Mouse (Mus musculus): ENCODE data around the gene Fez1. TPM values are rescaled to one million over a fixed set of nuclear protein-coding genes. Genes with fewer than 3 reads are reported as not detected.

The Fez1 gene
- polyA plus RNA-seq, 1 experiment from 2014 or later = 14.2 TPM

DNA sequence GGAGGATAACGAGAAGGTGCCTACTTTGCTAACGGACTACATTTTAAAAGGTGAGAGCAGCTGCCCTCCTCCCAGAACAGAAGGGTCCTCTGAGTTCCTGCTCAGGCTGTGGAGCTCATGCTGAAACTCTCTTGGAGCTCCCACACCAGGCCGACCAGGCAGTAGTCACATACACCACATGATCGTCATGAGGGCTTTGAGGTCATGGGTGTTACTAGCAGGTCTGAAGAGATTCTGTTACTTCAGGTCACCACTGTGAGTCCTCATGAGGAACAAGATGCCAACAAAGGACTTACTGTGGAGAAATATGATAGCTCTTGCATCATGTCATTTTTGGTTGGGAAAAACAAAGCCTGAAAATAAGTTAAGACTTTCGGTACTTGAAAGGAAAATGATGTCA is 54.6 kb downstream of the Fez1 start:
- Histone ChIP-seq H3K4me1 (no peaks in the 10 kb centered on the region), H3K27me3 (replicated peaks) (no peaks in the 10 kb centered on the region), H3K36me3 (no peaks in the 10 kb centered on the region), H3K9me3 (no peaks in the 10 kb centered on the region), H3K4me2 (no peak overlapping the region), H3K4me3 (replicated peaks) (no peak overlapping the region), H3K9ac (no peak overlapping the region), H3K27ac (no peak overlapping the region)
- ATAC-seq (ENCODE audit: insufficient read depth, low FRiP score, low read depth) = no peak
- WGBS = 84% methylated on average over 5 of the region's 5 CpGs

DNA sequence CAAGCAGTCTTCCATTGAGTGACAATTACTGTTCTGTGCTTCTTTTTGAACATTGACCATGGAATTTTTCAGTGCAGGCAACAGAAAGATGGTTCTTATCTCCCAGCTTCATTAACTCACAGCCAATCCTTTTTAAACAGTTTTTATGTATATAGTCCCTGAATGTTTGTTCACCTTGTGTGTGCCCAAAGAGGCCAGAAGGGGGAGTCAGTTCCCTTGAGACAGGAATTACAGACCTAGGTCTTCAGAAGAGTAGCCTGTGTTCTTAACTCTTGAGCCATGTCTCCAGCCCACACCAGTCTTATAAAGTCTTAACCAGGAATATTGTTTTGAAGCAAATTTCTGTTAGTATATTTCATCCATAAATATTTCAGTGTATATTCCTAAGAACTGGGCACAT is 55.1 kb downstream of the Fez1 start:
- Histone ChIP-seq H3K4me3 (replicated peaks) (no peak overlapping the region), H3K9me3 (no peaks in the 10 kb centered on the region), H3K36me3 (no peaks in the 10 kb centered on the region), H3K9ac (no peak overlapping the region), H3K27ac (no peak overlapping the region), H3K4me2 (no peak overlapping the region), H3K27me3 (replicated peaks) (no peaks in the 10 kb centered on the region), H3K4me1 (no peaks in the 10 kb centered on the region)
- no peak for ATAC-seq (ENCODE audit: insufficient read depth, low FRiP score, low read depth)

DNA sequence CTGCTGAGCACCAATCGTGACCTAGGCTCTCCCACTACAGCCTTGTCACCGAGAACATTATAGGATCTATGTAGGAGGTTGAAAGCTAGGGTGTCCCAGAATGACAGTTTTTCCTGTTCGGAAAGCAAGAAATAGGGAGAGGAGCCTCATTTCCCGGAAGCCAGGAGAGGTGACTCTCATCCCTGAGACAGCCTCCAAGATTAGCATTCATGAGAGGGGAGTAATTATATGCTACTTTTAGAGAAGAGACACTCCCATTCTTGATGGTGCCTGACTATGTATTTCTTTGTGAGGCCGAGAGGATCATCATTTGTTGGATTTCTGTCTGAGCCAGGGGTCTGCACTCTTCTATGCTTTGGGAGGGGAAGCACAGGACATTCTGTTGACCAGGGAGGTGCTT is 60.0 kb downstream of the Fez1 start:
- H3K27ac ChIP-seq = no peak overlapping the region
- H3K4me2 ChIP-seq = no peak overlapping the region
- H3K9me3 ChIP-seq = no peaks in the 10 kb centered on the region
- no peaks in the 10 kb centered on the region for H3K27me3 ChIP-seq (replicated peaks)
- no peak overlapping the region for H3K4me3 ChIP-seq (replicated peaks)
- no peak overlapping the region for H3K9ac ChIP-seq
- H3K4me1 ChIP-seq = no peaks in the 10 kb centered on the region
- no peak for ATAC-seq (ENCODE audit: insufficient read depth, low FRiP score, low read depth)
- no peaks in the 10 kb centered on the region for H3K36me3 ChIP-seq
- 74% methylated on average over 5 of the region's 5 CpGs for WGBS

DNA sequence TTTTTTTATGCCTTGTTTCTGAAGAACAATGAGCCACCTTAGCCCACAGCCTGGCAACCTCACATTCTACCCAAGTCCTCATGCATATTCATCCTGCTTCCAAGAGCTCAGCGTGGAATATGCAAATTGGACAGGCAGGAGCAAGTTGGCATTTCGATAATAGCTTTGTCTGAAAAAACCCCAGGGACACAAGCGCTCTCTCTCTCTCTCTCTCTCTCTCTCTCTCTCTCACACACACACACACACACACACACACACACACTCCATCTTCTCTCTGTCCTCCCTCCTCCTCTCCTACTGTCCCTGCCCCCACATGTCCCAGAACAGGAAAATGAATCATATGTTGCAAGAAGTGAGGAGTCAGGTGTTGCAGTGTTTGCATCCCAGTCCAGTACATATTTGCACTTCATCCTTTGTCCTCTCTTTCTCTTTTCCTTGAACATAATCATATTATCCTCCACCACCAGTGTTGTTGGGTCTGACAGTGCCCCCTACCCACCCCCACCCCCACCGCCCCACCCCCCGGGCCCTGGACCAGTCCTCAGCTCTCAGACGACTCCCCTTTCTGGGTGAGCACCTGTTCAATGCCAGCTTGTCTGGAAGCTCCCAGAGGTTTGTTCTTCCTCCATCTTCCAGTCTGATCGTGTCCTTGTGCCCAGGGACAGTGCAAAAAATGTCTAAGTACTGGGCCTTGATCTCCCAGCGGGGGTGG is 60.5 kb downstream of the Fez1 start:
- H3K4me2 ChIP-seq = no peak overlapping the region
- H3K36me3 ChIP-seq = no peaks in the 10 kb centered on the region
- H3K27me3 ChIP-seq (replicated peaks) = no peaks in the 10 kb centered on the region
- ATAC-seq (ENCODE audit: insufficient read depth, low FRiP score, low read depth) = no peak
- H3K9ac ChIP-seq = no peak overlapping the region
- H3K4me1 ChIP-seq = no peaks in the 10 kb centered on the region
- H3K9me3 ChIP-seq = no peaks in the 10 kb centered on the region
- no peak overlapping the region for H3K27ac ChIP-seq
- no peak overlapping the region for H3K4me3 ChIP-seq (replicated peaks)
- 46% methylated on average over 8 of the region's 8 CpGs for WGBS

DNA sequence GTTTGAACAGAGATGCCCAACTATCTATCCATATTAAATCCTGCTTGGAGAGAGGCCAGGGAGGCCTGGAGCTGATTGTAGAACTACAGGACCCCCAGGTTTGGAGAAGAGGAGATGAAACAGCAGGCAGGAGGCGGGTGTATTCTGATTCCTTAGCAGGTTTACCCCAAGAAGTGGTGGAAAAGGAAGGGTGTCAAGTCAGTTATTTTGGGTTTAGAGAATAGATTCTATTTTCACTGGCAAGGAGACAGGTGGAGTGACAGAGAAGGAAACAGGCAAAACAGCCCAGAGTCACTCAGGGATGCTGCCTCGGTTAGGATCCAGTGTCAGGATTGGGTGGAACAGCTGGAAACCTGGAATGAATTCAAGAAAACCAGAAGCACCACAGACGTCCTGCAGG is 61.9 kb downstream of the Fez1 start:
- Histone ChIP-seq H3K9me3 (no peaks in the 10 kb centered on the region), H3K4me1 (no peaks in the 10 kb centered on the region), H3K4me2 (no peak overlapping the region), H3K27ac (no peak overlapping the region), H3K4me3 (replicated peaks) (no peak overlapping the region), H3K36me3 (no peaks in the 10 kb centered on the region), H3K9ac (no peak overlapping the region), H3K27me3 (replicated peaks) (no peaks in the 10 kb centered on the region)
- ATAC-seq (ENCODE audit: insufficient read depth, low FRiP score, low read depth) = no peak
- 56% methylated on average over 3 of the region's 3 CpGs for WGBS

DNA sequence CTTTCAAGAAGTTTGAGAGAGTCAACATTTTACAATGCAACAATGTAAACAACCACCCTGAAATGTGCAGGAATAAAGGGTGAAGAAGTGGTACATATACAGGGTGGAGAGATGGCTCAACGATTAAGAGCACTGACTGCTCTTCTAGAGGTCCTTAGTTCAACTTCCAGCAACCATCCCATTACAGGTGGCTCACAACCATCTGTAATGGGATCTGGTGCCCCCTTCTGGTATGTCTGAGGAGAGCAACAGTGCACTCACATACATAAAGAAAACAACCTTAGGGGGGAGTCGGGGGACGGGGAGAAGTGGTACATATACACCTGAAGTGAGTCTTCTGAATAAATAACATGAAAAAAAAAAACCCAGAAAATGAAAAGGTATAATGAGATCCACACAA is 63.6 kb downstream of the Fez1 start:
- Histone ChIP-seq H3K4me2 (no peak overlapping the region), H3K9me3 (no peaks in the 10 kb centered on the region), H3K4me3 (replicated peaks) (no peak overlapping the region), H3K9ac (no peak overlapping the region), H3K27me3 (replicated peaks) (no peaks in the 10 kb centered on the region), H3K36me3 (no peaks in the 10 kb centered on the region), H3K27ac (no peak overlapping the region), H3K4me1 (no peaks in the 10 kb centered on the region)
- no peak for ATAC-seq (ENCODE audit: insufficient read depth, low FRiP score, low read depth)
- 59% methylated on average over 3 of the region's 3 CpGs for WGBS

DNA sequence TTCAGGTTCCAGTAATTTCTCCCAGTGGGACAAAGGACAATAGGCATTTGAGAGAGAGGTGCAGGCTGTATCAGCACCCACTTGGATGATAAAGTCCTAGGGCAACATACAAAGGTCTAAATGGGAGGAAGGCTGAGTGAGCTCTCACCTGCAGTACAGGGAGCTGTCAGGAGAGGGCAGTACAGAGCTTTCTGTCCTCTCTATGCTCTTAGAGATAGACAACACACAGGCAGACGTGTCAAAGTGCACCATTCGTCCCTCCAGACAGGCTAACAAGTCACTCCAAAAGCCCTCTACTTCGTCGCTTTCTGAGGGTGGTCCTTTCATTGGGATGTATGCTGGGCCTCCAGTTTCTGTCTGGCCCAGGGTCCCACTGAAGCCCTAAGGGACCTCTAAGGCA is 68.9 kb downstream of the Fez1 start:
- Histone ChIP-seq H3K9ac (no peak overlapping the region), H3K36me3 (no peaks in the 10 kb centered on the region), H3K4me3 (replicated peaks) (no peak overlapping the region), H3K4me1 (no peaks in the 10 kb centered on the region), H3K4me2 (no peak overlapping the region), H3K27me3 (replicated peaks) (no peaks in the 10 kb centered on the region), H3K9me3 (no peaks in the 10 kb centered on the region), H3K27ac (no peak overlapping the region)
- 30% methylated on average over 4 of the region's 4 CpGs for WGBS
- no peak for ATAC-seq (ENCODE audit: insufficient read depth, low FRiP score, low read depth)

DNA sequence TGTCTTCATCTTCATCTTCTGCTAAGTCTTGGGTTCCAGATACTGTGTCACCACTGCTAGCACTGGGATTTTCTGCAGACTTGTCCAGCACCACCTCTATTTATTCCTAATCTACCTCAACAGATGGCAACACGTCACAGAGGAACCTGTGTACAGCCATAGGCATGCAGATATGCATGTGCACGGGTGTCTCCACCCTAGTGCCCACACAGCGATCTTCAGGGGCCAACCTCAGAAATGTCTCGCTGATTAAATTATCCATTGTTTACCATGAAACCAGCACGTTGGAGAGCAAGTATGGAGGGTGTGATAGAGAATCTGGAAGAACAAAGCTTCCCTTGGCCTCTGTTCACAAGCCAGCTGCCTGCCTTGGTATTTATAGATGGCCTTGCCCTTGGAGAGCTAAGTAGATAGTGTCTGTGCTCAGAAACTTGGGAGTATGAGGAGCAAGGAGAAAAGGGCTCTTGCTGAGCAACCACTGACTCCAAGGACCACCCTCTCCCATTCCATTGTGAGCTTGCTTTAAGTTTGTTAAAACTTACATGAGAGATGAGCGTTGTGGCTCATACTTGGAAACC is 71.8 kb downstream of the Fez1 start:
- H3K9ac ChIP-seq = no peak overlapping the region
- H3K4me3 ChIP-seq (replicated peaks) = no peak overlapping the region
- H3K36me3 ChIP-seq = no peaks in the 10 kb centered on the region
- H3K27ac ChIP-seq = no peak overlapping the region
- no peaks in the 10 kb centered on the region for H3K27me3 ChIP-seq (replicated peaks)
- 69% methylated on average over 6 of the region's 6 CpGs for WGBS
- no peak overlapping the region for H3K4me2 ChIP-seq
- no peaks in the 10 kb centered on the region for H3K4me1 ChIP-seq
- H3K9me3 ChIP-seq = no peaks in the 10 kb centered on the region
- ATAC-seq (ENCODE audit: insufficient read depth, low FRiP score, low read depth) = no peak

DNA sequence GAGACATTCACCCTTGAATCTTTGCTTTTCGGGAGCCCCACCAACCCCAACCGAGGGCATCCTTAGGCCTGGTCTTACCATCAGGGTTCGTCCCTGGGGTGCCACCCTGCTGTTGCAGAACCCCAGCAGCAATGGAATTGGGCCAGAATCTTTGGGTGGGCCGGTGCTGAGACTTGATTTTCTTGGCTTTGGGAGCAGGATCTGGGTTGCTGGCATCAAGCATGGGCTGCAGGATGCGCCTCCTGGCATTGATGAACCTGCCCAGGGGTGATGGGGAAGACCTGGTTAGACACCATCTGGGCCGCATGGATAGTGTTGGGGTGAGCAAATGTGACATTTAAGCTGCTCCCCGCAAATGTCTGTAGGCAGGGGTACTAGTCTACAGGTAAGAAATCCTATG is 72.6 kb downstream of the Fez1 start:
- H3K27ac ChIP-seq = no peak overlapping the region
- no peak overlapping the region for H3K4me3 ChIP-seq (replicated peaks)
- H3K9me3 ChIP-seq = no peaks in the 10 kb centered on the region
- H3K4me2 ChIP-seq = no peak overlapping the region
- WGBS = 88% methylated on average over 7 of the region's 7 CpGs
- H3K27me3 ChIP-seq (replicated peaks) = no peaks in the 10 kb centered on the region
- no peaks in the 10 kb centered on the region for H3K4me1 ChIP-seq
- no peaks in the 10 kb centered on the region for H3K36me3 ChIP-seq
- no peak for ATAC-seq (ENCODE audit: insufficient read depth, low FRiP score, low read depth)
- H3K9ac ChIP-seq = no peak overlapping the region

DNA sequence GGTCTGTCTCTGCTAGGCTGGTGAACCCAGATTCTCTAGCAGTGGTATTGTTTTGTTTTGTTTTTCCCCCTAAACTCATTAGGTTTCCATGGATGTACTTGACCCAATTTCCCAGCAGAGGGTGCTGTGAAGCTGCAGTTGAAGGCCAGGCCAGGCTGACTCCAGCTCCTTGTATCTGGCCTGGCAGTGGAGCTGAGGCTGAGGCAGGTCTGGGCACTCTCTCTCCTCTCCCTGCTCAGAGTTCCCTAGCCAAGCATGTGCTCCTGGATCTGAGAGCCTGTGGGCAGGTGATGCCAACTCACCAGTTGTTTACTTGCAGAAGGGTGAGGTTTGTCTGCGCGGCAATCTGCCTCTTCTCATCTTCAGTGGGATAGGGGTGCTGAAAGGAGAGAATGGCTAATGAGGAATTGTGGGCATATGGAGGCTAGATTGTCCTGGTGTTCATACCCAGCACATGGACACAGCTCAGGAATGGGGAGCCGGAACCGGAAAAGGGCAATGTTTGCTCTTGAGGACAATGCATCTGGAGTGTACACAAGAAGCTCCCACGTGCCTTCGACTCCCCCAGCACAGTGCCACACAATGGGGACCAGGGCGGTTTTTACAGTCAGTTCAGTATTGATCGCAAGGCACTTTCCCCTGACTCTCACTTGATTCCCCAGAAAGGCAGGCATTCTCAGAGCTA is 73.5 kb downstream of the Fez1 start:
- H3K9me3 ChIP-seq = no peaks in the 10 kb centered on the region
- H3K4me2 ChIP-seq = no peak overlapping the region
- no peaks in the 10 kb centered on the region for H3K27me3 ChIP-seq (replicated peaks)
- no peak overlapping the region for H3K9ac ChIP-seq
- WGBS = 79% methylated on average over 8 of the region's 8 CpGs
- ATAC-seq (ENCODE audit: insufficient read depth, low FRiP score, low read depth) = 0 out of 2 replicates have a peak, but pooled peaks have one; percentile 35
- no peak overlapping the region for H3K27ac ChIP-seq
- H3K4me3 ChIP-seq (replicated peaks) = no peak overlapping the region
- H3K36me3 ChIP-seq = no peaks in the 10 kb centered on the region
- no peaks in the 10 kb centered on the region for H3K4me1 ChIP-seq

DNA sequence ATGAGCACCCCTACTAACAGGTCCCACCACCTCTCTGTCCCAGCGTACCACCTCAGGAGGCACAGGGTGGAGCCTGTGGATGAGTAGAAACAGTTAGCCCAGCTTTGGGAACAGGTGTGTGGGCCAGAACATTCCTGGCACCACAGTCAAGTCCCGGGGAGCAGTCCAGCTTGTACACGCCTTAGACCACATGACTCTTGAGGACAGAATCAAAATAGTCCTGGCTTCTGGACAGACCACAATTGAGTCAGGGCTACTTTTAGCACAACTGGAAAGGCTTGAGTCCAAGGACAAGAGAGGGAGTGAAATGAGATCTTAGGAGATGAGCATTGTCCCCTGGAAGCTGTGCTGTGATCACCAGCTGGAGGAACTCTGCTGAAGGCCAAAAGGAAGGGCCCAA is 76.9 kb downstream of the Fez1 start:
- Histone ChIP-seq H3K4me2 (no peak overlapping the region), H3K27me3 (replicated peaks) (no peaks in the 10 kb centered on the region), H3K27ac (no peak overlapping the region), H3K9ac (no peak overlapping the region), H3K4me1 (no peaks in the 10 kb centered on the region), H3K9me3 (no peaks in the 10 kb centered on the region), H3K36me3 (no peaks in the 10 kb centered on the region), H3K4me3 (replicated peaks) (no peak overlapping the region)
- ATAC-seq (ENCODE audit: insufficient read depth, low FRiP score, low read depth) = no peak
- 85% methylated on average over 3 of the region's 3 CpGs for WGBS

DNA sequence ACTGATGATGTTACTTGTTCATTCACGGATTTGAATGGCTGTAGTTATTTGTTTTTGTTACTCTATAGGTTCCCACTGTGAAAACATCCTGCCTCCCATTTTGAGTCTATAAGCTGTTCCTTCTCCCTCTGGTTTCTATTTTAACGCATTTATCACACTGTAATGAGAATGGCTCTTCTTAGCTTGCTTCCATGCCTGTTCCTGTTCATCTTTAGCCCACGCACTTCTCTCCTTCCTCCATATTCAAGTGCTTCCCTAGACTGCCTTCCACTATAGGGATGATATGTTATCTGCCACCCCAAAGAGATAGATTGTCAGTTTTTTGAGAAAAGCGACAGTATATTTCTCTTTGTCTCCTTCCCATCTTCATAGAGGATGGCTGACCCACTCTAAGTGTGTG is 78.8 kb downstream of the Fez1 start:
- Histone ChIP-seq H3K9ac (no peak overlapping the region), H3K4me3 (replicated peaks) (no peak overlapping the region), H3K4me2 (no peak overlapping the region), H3K9me3 (no peaks in the 10 kb centered on the region), H3K4me1 (0 out of 2 replicates have a peak, but pooled peaks cover under 1% of the 10 kb centered on the region), H3K27me3 (replicated peaks) (no peaks in the 10 kb centered on the region), H3K36me3 (no peaks in the 10 kb centered on the region), H3K27ac (no peak overlapping the region)
- ATAC-seq (ENCODE audit: insufficient read depth, low FRiP score, low read depth) = no peak
- 90% methylated on average over 4 of the region's 4 CpGs for WGBS

Data from stomach, embryonic 15.5 days (tissue).